Mouse (Mus musculus) thymus, adult 18-20 months (tissue): Measurements from ENCODE around the gene Scyl2.
"Not testable (repeated sequence)": the region's sequence is repeated elsewhere in the genome, so short reads cannot be mapped to it uniquely, and the experiment has no call there.

ENCODE experiments used
- DNase-seq, 2 experiments: peaks; one replicate each; pipeline ENCODE4 v3.0.0; 2022; ENCODE audit warnings: mixed read lengths in 2 of 2

Gene Scyl2

DNA sequence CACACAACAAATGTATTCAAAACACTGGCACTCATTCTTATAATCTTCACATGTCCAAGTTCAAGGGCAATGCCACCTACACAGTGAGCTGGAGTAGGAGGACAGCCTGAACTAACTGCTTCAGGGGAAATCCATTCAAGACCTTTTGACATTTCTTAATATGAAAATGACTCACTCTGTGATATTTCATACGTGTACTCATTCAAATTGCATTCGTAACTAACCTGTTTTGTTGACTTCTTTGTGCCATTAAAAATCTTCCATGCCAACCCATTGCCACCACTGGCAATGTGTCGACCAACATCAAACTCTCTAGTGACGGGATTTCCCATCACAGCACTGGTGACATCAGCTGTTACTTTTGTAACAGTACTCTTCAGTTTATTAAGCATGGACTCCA, 8.0 kb downstream of the Scyl2 start:
- DNase-seq, result no peak

- no peak for DNase-seq
Measured at GRCm38 (mm10) chr10:89676609-89677008, 9.5 kb downstream of the Scyl2 start.

- not testable (repeated sequence) for DNase-seq
Measured at GRCm38 (mm10) chr10:89670371-89670770, 15.7 kb downstream of the Scyl2 start.

- DNase-seq, result no peak
Measured at GRCm38 (mm10) chr10:89667571-89667970, 18.5 kb downstream of the Scyl2 start.

- no peak for DNase-seq
Measured at GRCm38 (mm10) chr10:89665679-89666078, 20.4 kb downstream of the Scyl2 start.

DNA sequence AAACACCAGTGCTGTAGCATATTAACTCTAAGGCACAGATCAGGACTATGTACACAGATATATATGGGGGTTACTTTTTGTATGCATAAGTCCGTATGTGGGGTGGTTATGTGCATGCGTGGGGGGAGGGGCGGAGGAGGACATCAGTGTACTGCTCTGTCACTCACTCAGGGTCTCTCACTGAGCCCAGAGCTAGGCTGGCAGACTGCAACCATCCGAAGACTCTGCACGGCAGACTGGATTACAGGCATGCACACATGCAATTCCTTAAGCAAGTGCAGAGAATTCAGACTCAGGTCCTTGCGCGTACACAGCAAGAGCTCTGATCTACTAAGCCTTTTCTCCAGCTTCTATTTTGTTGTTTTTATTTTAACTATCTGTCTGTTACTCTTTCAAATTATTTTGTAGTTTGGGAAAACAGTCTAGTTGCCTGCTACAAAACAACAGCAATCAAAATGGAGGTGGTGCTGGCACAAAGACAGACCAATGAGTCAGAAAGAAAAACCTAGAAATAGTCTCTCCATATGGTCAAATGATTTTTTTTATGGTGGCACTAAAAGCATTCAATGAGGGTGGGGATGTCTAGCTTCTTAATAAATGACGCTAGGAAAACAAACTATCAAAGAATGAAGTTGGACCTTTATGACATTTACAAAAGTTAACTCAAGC, 21.0 kb downstream of the Scyl2 start:
- no peak for DNase-seq

GRCm38 (mm10) chr10:89656366-89656765, 29.7 kb downstream of the Scyl2 start:
- no peak for DNase-seq

DNA sequence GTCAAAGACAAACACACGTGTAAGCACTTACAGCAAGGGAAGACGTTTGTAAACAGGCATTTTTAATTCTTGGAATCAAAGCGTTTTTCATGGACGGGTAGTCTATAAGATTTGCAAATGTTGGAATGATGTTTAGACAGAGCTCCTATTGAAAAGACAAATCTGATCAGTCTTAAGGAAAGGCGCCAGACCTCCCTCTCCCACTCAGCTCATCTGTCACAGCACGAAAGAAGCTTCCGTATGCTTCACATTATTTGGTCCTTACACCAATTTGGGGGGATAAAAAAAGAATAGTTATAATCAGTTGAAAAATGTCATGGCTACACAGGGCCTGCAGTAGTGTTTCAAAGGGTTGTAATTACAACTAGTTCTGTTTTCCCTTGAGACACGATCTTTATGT, 33.2 kb downstream of the Scyl2 start:
- no peak for DNase-seq

DNA sequence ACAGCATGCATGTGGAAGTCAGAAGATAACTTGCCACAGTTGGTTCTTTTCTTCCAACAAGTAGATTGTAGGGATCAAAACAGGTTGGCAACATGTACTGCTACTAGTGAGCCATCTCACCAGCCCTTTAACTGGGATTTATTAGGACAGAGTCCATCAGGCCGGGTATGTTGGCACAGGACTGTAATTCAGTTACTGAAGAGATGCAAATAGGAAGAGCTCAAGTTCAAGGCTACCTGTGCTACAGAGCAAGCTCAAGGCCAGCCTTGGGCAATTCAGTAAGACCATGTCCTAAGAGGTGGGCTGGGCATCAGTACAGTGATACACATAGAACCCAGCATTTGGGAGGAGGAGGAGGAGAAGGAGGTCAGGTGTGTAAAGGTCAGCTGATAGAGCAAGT, 34.4 kb downstream of the Scyl2 start:
- DNase-seq, result no peak

DNA sequence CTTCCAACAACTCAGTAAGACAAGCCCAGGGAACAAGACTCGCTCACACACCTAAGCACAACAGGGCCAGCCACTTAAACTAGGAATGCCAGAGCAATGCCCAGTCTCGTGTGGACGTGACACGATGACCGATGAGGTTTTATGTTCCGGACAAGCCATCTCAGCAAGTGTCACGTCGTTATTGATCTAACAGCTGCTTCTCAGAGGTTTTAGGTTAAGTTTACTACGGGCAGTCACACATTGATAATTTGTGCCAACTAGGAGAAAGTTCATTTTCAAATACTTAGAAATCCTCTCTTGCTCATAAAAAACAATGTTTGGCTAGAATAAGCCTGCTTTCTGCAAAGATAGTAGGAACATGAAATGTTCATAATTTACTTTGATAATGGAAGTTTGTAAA, 39.2 kb downstream of the Scyl2 start:
- DNase-seq, result no peak

GRCm38 (mm10) chr10:89637001-89637400, 49.1 kb downstream of the Scyl2 start:
- no peak for DNase-seq

DNA sequence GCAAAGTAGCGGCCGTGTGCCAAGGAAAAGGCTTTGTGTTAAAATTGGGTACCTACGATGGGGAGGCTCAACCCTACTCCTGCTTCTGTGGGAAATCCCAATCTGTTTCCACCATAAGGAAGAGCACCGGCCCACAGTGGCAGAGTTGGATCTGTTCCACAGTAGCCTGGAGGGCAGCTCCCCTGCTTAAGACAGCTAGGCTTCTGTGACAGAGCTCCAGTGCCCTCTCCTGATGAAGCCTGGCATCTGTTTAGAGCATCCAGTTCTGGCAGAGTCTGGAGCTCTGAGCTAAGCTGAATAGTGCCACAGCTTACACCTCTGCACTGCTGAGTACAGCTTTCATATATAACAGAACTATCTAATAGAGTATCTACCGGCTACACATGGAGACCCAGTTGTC, 51.1 kb downstream of the Scyl2 start:
- DNase-seq, result no peak

DNA sequence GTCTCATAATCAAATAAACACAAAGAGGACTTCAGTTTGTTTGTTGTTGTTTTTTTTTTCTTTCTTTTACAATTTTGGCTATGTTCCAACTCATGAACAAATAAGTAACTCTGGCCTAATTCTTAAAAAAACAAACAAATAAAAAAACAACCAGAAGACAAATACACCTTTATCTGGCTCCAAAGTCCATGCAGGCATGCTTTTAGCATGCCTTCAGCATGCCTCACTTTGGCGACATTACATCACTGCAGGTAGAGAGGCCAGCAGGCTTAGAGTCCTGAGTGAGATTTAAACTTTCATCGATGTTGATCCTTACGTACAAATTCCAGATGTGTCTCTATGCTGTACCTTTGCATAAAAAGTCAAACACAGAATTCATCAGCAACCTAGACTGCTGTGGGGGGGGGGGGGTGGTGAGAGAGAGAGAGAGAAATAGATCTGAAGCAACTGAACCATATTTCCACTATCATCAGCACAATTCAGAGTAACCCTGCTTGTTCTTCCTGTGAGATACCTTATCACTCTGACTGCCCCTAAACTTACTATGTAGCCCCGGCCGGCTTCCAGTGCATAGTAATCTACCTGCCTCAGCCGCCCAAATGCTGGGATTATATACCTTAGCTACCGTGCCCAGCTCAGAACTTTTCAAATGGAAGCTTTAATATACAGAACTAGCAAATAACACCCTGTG, 52.2 kb downstream of the Scyl2 start:
- no peak for DNase-seq

- DNase-seq, result no peak
Measured at GRCm38 (mm10) chr10:89633121-89633520, 53.0 kb downstream of the Scyl2 start.

GRCm38 (mm10) chr10:89631831-89632230, 54.3 kb downstream of the Scyl2 start:
- DNase-seq, result no peak

DNA sequence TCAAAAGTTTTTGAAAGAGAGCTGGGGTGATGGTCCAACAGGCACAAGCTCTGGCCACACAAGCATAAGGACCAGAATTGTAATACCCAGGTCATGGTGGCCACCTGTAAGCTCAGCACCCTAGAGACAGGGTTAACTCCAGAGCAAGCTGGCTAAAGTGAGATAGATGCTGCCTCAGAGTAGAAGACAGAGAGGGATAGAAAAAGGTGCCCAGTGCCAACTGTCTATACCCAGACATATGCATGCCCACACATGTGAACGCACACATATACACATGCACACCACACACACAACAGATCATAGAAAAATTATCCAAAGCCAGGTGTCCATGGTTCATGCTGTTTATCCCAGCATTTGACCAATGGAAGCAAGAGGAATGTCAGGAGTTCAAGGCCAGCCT, 55.5 kb downstream of the Scyl2 start:
- DNase-seq, result no peak

GRCm38 (mm10) chr10:89630052-89630451, 56.0 kb downstream of the Scyl2 start:
- DNase-seq, result no peak

GRCm38 (mm10) chr10:89626714-89627113, 59.4 kb downstream of the Scyl2 start:
- no peak for DNase-seq

DNA sequence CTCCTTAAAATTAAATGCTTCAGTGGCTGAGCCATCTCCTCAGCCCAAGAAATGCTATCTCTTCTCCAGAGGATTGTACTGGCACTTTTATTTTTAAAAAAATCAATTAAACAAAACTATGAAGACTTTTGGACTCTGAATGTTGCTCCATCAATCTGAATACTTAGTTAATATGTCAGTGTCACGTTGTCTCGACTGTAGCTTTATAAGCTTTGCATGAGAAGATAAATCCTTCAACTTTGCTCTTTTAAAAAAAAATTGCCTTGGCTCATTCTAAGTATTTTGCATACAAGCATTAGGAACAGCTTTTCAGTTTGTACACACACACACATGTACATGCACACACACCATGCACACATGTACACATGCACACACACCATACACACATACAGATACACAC, 61.9 kb downstream of the Scyl2 start:
- DNase-seq, result no peak

DNA sequence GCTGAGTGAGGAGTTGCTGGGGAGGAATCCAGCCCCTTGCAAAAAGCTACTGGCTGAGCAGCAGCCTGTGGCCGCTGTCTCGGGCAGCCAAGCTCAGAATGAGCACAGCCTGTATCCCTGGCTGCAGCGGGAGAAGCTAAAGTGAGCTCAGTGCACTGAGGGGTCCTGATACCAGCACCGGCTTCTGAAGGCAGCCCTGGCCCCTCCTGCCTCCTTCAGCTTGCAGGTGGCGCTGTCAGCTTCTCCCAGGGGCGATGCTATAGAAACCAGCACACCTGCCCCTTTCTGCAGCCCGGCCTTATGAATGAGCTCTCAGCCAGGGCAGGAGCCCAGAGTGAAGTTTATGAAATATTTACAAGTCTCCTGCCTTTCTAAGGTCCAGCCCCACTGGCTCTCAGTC, 65.0 kb downstream of the Scyl2 start, which contains the start of gene Slc17a8:
Slc17a8 (minus strand) TSS at position 125 of the 400 bp plus-strand sequence.
- DNase-seq, result peak; percentile 38 to 55

GRCm38 (mm10) chr10:89599311-89599710, 86.8 kb downstream of the Scyl2 start:
- no peak for DNase-seq

GRCm38 (mm10) chr10:89597275-89597674, 88.8 kb downstream of the Scyl2 start:
- no peak for DNase-seq

DNA sequence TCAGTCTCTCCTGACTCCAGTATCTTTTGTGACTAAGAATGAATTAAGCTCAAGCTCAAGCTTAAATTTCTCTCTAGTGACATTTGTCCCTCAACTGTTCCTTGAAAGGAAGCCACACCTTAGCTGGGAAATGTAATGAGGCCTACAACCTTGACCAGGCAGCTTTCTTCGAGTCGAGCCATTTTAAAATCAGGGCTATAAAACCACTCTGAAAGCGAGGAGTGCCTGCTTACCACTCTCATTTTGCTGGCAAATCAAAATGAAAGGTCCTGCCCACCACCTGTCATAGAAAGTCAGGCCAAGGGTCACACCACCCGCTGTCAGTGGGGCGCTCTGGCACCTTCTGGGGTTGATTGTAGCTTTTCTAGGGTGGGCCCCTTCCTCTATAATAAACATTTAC, 90.2 kb downstream of the Scyl2 start:
- DNase-seq, result no peak

DNA sequence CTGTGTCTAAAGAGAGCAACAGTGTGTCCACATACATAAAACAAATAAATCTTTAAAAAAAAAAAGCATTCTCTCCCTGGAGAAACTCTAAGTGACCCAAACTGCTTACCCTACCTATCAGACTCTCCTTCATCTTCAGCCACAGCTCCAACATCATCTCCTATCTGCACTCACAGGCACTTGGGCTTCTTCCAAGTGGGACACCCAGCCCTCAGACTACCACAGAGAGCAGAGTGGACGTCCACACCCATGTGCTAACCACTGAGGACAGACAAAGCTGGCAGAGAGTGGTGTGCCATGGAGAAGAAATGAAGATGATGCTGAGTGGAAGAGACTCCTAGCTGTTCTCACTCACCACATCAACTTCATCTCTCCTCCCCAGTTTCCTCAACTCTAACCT, 90.6 kb downstream of the Scyl2 start:
- no peak for DNase-seq

GRCm38 (mm10) chr10:89594309-89594708, 91.8 kb downstream of the Scyl2 start:
- no peak for DNase-seq
